Mouse (Mus musculus) right cerebral cortex, adult 18-20 months (tissue): ENCODE measurements around the gene Il1rn.

Experiments
- DNase-seq: peaks from one replicate; pipeline ENCODE4 v3.0.0; 2022; ENCODE audit warnings: mixed read lengths

The Il1rn gene

DNA sequence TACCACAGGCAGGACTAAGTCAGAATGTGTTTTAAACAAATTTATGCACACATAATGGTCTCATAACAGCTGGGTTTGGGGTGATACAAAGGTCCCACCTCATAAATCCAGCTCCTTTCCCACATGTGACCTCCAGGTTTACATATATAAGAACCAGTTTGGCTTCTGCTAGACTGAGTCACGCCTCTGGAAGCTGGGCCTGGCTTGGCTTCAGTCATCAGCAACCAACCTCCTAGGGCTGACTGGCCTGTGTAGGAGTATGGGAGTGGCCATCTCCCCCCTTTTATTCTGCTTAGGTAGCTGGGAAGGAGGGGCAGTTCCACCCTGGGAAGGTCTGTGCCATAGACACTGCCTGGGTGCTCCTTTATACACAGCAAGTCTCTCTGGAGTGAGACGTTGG, at the start of gene Il1rn:
TSS of gene Il1rn (plus strand) at position 309 of the 400 bp plus-strand sequence.
- DNase-seq = no peak

DNA sequence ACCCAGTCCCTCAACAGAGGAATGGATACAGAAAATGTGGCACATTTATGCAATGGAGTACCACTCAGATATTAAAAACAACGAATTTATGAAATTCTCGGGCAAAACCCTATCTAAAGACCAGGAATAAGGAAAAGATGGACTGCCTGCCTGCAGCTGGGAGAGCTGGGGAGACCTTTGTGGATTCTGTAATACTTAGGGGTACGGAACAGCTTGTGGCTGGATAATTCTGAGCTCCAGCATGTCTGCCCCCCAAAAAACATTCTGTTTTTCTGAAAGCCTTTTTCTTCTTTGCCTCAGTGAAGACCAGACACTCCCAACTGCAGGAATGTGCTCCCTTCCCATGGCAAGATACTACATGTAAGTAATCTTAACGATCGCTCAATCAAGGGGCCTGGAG, 45.8 kb upstream of the Il1rn start, which contains the start of gene Il1f10:
TSS of gene Il1f10 (plus strand) at position 301 of the 400 bp plus-strand sequence.
- no peak for DNase-seq

DNA sequence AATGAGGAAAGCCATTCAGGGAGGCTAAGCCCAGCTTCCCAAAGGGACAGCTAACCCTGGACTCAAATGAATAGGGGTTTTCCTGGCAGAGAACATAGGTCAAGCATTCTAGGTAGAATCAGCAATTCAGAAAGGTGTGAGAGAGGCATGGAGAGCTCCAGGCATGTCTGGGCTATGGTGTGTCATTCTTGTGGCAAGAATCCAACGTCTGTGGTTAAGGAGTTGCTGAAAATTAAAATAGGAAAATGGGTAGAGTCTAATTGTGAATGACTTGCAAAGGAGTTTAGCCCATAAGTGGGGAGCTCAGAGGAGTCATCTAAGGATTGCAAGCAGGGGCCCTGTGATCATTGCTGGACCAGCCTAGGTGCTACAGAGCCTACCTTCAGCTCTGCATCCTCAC, 42.0 kb upstream of the Il1rn start:
- no peak for DNase-seq

DNA sequence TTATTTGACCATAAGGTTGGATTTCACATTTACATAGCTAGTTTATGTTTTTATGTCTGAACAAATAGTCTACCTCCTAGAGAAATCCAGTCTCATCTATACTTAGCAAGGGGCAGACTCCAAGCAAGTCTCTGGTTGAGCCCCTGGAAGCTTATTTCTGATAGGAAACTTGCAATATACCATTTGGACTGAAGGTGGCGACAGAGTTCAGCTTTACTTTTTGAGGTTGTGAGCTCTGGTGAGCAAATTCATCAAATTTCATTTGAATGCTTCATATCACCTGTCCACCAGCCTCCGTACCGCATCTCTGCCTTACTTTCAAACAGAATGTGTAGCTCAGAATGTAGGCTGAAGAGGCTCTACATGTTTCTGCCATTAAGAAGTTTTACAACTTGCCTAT, 39.8 kb upstream of the Il1rn start:
- peak; percentile 26 for DNase-seq

DNA sequence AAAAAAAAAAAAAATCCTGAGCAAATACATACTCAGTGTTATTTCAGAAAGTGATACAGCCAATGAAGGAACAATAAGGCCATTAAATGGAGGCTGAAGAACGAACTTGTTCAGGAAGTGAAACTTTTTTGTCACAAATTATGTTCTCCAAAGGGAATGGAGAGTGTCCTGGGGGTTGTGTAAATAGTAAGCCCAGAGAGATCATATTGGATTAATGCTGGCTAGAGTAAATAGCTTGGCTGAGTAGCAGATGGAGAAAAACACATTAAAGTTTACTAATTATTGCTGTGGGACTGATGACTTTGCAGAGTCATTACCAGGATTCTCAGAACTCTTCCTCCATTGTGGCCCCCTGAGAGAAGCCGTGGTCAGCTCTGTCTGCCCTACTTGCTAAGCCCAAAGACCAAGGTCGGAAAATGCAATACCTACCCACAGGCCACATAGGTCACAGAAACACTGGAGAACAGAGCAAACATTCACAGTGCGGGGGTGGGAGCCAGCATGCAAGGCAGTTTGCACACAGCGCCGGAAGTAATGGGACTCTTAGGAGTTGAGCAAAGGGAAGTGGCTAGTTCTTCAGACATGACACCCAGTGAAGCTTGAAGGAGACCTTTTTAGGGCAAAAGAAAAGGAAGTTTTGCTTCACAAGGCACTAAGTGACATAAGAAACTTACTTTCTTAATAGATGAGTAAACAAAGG, 25.2 kb upstream of the Il1rn start:
- no peak for DNase-seq

DNA sequence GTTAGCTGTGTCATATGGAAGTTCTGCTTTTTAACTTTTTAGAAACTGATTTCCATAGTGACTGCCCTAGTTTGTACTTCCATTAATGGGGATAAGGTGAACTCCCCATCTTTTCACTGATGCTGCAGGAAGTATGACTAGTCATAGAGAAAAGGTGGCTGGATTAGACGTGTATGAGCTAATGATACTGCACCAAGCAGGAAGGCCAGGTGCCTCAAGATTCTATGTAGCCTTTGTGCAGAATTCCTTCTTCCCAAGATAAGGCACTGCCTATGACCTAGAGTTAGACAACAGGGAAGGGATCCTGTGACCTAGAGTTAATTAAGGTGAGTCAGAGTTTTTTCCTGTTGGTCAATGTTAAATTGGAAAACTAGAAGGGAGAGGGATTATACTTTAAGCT, 19.7 kb upstream of the Il1rn start:
- DNase-seq = no peak

DNA sequence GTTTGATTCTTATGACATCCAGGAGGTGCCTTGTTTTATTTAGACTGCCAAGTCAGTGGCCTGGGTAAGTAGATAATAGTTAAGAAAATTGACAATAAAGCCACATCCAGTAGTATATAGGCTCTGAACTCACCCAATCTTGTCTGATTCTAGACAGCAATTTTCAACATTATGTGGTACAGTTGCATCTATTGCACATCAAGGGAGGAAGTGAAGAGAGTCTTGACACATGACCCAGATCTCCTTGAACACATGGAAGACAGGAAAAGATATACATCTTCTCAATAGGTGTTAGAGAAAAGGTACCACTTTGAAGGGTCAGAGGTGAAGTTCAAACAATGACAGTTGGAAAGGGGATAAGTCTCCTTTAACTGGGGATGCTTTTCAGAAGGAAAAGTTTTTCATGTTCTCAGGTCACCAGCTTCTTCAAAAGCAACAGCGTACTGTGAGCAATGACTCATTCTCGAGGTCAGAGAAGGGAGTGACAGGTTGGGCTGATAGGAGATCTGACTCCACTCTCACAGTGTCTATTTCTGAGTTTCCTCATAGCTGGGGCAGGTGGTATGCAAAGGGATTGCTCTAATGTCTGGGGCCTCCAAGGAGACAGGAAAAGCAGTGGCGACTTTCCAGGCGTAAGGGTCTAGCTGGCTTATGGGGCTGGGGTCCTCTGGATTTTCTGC, 18.6 kb upstream of the Il1rn start:
- no peak for DNase-seq

DNA sequence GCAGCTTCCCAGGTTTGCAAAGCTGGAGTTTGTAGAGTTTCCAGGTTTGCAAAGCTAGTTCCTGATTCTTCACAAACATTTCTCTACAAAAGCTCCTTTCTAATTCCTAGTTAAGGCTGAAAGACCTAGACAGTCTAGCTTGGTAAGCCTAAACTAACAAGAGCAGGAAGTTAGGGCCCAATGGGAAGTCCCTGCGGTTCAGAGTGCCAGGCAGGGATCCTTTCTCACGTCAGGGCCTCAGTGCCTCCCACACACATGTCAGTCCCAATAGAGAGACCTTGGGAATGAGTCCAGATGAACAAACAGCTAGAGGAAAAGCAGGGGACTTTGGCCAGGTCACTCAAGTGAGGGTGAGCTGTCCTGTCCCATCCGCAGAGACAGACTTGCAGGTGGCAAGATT, 1.3 kb upstream of the Il1rn start:
- no peak for DNase-seq

DNA sequence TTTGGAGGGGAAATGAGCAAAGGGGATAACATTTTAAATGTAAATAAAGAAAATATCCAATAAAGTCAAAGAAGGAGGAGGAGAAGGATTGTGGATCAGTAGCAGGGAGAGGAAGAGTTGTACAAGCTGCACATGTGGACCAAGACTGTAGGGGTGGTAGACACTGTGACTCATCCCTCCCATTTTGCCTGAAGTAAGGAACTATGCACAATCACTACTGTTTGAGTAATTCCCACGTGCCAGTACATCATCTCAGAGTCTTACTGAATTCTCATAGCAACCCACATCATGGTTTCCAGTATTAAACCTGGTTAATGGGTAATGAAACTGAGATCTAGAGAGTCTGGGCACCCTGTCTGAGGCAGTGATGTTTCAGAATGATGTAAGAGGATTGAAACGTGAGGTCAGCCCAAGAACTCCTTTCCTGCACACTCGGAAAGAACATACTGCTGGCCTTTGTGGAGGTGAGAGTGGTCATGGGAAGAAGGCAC, 4.8 kb downstream of the Il1rn start:
- DNase-seq = peak; percentile 2

DNA sequence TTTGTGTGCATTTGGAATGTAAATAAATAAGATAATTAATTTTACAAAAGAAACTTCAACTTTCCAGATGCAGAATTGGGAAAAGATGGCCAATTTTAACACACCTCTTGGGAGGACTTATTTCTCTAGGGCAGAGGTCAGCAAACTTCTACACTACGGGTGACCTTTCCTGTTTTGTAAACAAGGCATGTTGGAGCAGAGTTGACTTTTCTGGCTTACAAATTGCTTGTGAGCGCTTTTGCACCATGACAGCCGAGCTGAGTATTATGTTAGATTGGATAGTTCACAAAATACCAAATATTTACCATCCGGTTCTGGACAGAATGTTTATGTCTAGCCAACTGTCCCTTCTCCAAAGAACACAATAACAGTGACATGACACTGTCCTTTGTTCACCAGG, 8.0 kb downstream of the Il1rn start:
- DNase-seq = no peak

DNA sequence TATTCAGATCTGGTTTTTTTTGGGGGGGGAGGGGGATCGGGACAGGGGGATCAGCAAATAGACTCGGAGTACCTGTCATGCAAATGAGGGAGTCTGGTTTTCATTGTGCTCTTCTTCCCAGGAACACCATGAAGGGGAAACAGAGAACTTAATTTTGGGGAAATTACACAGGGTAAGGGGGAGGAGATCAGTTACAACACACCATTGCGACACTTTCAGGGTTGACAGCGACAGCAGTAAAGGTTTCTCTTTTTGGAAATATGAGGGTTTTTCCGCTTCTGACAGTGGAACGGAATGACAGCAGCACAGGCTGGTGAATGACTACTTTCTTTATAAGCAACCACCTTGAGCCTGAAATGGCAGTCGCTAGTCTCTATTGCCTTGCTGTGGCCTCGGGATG, 8.4 kb downstream of the Il1rn start:
- DNase-seq = no peak

DNA sequence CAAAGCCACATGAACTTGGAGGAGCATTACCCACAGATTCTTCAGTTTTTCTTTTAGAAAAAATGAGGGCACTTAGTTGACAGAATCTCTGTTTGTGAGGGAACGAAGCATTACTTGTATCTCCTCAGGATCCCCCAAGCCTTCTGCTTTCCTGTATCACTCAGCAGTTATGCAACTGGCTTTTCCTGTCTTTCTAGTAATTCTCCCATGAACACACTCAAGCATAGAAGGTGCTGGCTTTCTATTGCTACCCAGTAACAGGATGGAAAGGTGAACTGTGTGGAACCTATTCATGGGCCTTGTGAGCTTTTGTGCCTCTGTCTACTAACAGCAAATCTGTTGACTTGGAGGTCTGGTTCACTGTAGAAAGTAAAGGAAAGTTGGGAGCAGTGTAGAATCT, 11.3 kb downstream of the Il1rn start:
- DNase-seq = no peak

DNA sequence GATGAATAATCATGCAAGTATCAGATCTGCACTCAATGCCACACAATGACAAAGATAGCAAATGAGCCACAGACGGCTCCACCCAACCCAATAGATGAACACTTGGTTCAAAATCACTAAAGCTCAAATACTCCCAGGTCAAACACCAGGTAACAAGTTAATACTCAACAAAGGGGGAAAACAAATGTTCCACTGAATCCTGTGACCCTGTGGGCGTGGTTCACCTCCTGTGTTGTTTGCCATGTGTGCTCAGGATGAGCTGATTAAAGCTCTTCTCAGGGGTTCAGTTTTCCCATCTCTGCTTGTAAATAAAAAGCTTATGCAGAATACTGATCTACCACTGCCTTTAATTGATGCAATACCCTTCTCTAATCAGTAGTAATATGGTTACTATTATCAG, 14.5 kb downstream of the Il1rn start:
- DNase-seq = no peak

DNA sequence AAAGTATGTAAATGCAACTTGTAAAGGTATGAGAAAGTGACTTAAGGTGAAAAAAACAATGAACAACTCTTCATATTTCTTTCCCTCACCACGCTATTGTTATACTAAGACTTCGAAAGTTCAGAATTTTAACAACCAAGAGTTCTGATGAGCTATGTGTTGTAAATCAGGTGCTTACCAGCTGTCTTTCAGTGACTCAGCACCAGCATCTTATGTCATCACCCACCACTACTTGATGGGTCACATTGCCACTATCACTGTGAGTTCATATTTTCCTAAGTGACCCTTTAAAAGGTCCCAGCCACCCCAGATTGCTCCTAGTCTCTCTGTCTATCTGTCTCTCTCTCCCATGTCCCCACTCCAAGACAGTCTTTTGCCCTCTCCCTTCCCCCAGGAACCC, 16.4 kb downstream of the Il1rn start:
- DNase-seq = no peak

DNA sequence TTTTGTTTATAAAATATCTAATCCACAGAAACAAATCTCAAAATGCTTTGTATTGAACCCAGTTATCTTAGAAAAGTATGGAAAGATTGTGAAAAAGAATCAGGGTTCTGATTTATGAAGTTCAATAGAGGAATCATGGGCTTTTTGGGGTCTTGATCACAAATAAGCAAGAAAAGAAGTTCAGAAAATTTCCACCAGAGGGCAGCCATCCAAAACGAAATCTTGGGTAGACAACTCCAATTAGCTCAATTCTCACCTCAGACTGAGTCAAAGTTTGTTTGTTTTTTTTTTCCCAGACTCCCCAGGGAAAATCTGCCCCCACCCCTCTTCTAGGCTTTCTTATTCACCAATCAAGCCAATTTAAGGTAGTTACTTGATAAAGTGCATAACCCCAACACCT, 21.0 kb downstream of the Il1rn start:
- DNase-seq = peak; percentile 12

DNA sequence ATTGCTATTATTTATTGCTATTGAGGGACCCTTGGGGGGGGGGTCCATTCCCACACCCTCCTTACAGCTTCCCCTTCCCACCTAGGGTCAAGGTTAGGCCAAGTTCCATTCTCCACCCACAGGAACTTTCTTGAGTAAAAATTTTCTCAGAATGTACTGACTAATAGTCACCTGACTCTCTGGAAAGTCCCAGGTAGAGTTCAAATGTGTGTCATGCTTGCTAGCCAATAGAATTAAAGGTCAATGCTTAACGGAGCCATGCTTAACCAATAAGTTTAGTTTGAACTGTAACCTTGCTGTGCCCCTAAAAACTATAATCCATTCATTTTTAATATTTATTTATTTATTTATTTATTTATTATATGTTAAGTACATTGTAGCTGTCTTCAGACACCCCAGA, 22.7 kb downstream of the Il1rn start:
- DNase-seq = no peak

DNA sequence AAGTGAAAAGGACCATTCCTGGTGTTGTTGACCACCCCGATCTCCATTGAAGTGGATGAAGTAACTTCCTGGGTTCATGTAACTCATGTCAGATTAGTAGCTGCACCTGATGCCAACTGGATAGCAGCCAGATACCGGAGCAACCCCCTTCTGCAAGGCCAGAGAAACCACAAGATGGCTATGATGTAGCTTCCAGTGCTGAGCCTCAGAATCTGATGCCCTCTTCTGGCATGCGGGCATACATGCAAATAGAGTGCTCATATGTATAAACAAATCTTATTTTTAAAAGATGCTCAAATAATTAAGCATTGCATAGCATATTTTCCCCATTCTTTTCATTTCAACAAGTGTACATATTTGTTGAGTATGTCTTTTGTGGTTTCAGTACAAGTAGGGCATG, 27.2 kb downstream of the Il1rn start:
- DNase-seq = no peak

DNA sequence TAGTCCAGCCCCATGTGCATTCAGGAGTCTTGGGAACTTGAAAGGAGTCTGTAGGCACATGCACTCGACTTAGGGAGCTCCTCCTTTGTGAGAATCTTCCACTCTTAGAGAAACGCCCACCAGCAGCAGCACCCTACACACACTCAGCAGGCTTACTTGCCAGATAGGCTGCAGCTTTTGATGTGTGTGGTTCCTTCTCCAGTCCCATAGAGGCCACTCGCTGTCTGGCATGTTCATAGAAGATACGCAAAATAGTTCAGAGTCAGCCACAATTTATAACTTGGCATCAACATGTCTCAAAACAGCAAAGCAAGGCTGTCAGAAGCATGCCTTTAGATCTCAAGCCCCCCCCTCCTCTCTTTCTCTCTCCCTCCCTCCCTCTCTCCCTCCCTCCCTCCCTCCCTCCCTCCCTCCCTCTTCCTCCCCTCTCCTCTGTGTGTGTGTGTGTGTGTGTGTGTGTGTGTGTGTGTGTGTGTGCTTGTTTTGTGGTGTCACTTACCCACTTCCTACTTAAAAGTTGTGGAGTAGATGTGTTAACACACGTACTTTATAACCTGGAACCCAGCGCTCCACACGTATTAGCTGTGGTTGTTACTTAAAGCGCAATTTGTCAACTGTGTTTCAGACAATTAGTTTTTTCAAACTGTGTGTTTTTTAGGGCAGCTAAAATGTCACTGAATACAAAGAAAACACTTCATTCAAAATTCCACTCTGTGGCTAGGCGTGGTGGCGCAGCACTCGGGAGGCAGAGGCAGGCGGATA, 29.7 kb downstream of the Il1rn start:
- no peak for DNase-seq

DNA sequence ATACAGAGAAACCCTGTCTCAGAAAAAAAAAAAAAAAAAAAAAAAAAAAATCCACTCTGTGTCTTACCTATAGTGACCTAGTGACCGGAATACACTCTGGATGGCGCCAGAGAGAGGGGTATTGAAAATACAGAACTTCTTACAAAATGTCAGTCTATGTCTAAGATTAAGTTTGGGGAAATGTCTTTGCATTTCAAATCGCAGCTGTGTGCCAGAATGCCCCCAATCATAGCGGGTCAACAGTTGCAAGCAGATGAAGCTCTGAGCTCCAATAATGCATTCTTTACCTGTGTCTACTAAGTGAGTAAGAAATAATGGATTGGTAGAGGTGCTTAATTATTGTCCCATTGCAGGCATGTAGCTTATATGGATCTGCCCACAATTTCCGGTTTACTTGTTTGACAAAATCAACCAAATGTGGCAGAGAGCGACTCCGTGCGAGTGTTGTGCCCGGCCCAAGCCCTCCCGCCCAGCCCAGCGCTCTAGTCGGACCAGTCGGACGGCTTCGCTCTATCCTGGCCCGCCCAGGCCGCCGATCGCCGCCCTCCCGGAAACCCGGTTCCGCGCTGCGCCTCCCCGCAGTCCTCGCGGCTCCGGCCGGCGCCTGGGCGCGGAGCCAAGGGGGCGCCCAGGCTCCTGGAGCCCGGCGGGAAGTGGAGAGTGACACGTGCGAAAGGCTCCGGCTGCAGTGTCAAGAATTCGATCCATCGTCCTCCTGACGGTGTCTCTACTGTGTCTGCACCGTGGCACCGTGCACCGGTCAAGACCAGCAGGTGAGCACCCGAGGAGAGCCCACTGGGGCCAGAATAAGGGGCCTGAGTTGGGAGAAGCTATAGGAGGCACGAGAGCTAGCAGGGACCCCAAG, 30.6 kb downstream of the Il1rn start, which contains the start of gene Psd4:
TSS of gene Psd4 (plus strand) at position 551 of the 865 bp plus-strand sequence.
- no peak for DNase-seq

DNA sequence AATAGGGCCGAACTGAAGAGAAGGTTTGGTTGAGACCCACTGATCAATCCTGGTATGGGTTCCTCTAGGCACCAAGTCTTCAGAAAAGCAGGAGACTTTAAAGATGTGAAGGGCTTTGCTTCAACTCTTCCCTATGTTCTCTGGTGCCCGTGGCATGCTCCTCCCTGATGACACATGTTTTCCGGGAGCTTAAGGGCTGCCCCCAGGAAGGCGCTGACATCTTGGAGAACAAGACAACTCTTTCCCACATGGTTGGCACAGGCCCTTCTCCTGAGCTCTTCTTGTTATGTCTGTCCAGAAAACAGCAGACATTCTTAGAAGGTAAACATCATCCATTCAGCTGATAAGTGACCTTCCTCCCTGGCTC, 31.2 kb downstream of the Il1rn start:
- no peak for DNase-seq

DNA sequence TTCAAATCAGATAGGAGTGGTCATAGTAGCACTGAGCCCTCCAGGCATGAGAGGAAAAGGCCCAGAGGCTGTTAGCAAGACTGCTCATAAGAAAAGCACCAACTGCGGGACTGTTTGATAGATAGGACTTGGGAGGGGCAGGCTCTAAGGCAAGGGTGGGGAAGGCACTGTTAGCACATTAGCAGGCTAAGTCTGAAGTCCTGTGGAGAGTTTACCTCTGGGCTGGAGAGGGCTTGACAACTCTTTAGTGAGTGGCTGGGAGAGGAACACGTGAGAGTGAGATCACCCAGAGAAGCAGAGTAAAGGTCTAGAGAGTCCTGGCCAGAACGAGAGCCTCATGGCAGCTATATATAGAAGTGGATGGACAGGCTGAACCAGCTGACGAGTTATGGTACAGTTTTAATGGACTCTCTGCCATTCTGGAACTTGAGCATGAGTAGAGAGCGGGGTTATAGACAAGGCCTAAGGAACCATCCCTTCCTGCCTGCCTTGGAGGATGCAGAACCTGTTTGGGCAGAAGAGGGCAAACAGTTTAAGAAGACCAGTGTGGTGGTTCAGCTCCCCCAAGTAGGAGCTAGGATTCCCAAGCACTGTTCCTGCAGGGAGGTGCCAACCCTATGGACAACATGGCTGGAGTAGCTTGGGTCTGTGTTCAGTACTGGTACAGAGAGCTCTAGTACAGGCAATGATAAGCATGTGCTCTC, 42.2 kb downstream of the Il1rn start:
- no peak for DNase-seq
